Mouse (Mus musculus): Measurements from ENCODE around the gene Prelid1. TPM values are rescaled to one million over a fixed set of nuclear protein-coding genes. Genes with fewer than 3 reads are reported as not detected.

Prelid1 gene
- polyA plus RNA-seq (2014; fragmentation: Illumina TruSeq; extraction: RNeasy Lipid Tissue Mini Kit (QIAGEN cat#74804); ENCODE audit: low read depth, low replicate concordance), result 7.9 TPM

DNA sequence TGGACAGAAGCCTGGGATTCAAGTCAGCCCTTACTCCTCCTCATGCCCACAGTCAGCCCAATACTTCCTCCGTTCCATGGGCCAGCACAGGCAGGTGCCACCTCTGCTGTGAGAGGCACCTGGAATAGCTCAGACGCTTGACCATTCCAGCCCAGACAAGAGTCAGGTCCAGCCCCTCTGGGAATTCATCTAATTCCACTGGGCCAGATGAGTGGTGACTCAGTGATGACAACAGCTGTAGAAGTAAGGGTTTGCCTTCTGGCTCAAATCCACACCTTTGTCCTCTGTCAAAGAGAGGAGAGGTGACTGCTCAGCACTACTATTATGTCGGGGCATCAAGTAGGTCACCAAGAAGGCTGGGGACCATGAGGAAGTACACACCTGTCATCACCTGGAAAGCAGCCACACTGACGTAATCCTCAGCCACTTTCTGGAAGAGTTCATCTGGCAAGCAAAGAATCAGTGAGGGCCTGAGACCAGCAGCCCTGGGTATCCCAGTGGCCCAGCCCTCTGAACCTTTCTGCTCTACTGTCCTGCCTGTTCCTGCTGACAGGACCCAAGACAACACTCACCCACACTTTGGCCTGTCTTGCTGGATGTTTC lies at the start of gene Prelid1:
Gene Prelid1 (plus strand): TSS at position 570 of the 603 bp plus-strand sequence.

GRCm38 (mm10) chr13:55321434-55322129 lies 1.3 kb downstream of the Prelid1 start, which contains the start of gene Rab24:
Rab24 (minus strand) TSS chr13:55321946.

DNA sequence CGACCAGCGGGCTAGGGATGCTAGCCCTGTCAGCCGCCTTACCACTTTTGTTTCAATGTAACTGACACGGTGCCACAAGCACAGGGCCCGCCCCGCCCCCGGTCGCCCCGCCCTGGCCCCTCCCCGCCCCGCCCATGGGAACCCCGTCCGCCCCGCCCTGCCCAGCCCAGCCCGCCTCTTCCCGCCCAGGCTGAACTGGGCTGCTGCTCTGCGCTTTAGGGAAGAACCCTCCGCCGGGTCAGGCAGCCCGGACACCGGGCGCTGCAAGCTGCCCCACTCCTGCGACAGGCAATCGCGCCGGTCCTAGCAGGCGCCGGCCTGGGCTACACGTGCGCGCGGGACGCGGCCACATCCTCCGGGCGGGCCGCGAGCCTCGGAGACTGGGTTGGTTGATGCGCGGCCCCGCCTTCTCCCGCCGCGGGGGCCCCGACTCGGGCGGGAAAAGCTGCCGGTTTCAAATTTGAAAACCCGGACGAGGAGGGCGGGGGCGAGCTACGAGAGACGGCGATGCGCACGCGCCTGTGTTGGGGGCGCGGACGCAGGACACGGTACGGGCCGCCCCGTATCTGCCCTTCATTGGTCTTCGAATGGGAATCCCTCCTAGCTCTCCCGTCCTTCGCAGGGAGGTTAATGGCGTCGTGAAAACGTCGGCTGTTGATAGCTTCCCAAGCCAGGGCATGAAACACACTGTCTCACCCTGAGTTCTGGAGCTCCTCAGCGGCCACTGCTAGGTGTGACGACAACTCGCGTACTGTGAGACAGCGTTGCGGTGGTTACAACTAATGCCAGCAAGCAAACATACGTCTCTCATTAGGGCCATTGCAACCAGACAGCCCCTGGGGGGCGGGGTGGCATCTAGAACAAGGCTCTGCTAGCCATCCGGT lies 9.6 kb downstream of the Prelid1 start, which contains the start of gene Mxd3:
Gene Mxd3 (minus strand): TSS at position 141 of the 884 bp plus-strand sequence.

DNA sequence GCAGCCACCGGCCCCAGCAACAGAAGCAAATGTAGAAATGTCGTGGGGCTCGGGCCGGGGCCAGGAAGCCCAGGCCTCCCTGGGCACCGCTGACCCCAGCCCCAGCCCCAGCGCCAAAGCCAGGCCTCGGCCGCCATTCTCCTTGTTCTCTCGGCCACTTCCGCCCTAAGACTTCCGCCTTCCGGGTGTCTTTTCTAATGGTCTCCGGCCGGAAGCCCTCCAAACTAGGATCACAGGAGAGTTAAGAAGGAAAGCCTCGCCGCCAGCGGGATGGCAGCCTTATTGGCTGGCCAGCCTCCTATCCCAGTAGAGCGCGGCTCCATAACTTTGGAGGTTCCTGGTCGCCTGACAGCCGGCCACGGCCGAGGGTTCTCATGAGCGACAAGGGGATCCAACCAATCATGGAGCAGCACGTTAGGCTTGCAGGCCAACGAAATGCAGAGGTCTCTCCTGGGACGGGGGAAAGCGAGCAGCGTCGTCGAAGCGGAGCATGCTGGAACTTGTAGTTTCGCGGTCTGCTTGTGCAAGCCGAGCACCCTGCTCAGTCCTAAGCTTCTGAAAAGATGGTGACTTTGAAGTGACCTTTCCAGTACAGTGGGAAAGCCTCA lies 42.3 kb downstream of the Prelid1 start, which contains the start of gene Lman2:
Gene Lman2 (minus strand): TSS at position 331 of the 608 bp plus-strand sequence.

DNA sequence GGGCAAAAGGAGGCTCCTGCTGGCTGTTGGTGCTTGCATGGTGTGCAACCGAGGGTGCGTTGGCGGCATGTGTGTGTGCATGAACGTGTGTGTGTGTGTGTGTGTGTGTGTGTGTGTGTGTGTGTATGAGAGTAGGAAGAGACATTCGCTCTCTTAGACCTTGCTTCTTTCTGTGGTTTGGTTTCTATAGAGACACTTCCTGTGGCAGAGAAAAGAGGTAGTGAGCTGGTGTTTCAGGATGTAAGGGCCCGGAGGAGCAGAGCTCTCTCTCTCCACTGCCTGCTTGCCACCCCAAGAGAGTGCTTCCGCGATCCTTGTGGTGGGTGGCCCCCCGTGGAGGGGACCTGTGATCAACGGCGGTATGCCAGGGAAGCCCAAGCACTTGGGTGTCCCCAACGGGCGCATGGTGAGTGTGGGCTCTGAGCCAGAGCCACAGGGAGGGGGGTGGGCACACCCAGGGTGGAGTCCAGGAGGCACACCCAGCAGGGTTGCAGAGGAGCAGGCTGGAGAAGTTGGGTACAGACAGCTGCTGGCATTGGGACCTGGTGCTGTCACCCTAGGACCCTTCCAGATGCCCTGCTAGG lies 49.3 kb downstream of the Prelid1 start, which contains the start of gene Rgs14:
Gene Rgs14 (plus strand): TSS at position 202 of the 584 bp plus-strand sequence.

Other genes with a start within 250 kb of the Prelid1 start
- 52.8 TPM for gene Uimc1, start 220.2 kb upstream of the Prelid1 start, polyA plus RNA-seq (2014; fragmentation: Illumina TruSeq; extraction: RNeasy Lipid Tissue Mini Kit (QIAGEN cat#74804); ENCODE audit: low read depth, low replicate concordance)
- 21.7 TPM for gene Zfp346, start 215.2 kb upstream of the Prelid1 start, polyA plus RNA-seq (2014; fragmentation: Illumina TruSeq; extraction: RNeasy Lipid Tissue Mini Kit (QIAGEN cat#74804); ENCODE audit: low read depth, low replicate concordance)
- not detected for gene Gm17617, start 187.0 kb upstream of the Prelid1 start, polyA plus RNA-seq (2014; fragmentation: Illumina TruSeq; extraction: RNeasy Lipid Tissue Mini Kit (QIAGEN cat#74804); ENCODE audit: low read depth, low replicate concordance)
- gene Fgfr4, start 167.9 kb upstream of the Prelid1 start, polyA plus RNA-seq (2014; fragmentation: Illumina TruSeq; extraction: RNeasy Lipid Tissue Mini Kit (QIAGEN cat#74804); ENCODE audit: low read depth, low replicate concordance), result 0.41 TPM
- gene Nsd1, start 110.7 kb upstream of the Prelid1 start, polyA plus RNA-seq (2014; fragmentation: Illumina TruSeq; extraction: RNeasy Lipid Tissue Mini Kit (QIAGEN cat#74804); ENCODE audit: low read depth, low replicate concordance), result 87.9 TPM
- 10.7 TPM for gene Rab24, start 1.4 kb downstream of the Prelid1 start, polyA plus RNA-seq (2014; fragmentation: Illumina TruSeq; extraction: RNeasy Lipid Tissue Mini Kit (QIAGEN cat#74804); ENCODE audit: low read depth, low replicate concordance)
- gene Mxd3, start 9.3 kb downstream of the Prelid1 start, polyA plus RNA-seq (2014; fragmentation: Illumina TruSeq; extraction: RNeasy Lipid Tissue Mini Kit (QIAGEN cat#74804); ENCODE audit: low read depth, low replicate concordance), result not detected
- gene Lman2, start 42.3 kb downstream of the Prelid1 start, polyA plus RNA-seq (2014; fragmentation: Illumina TruSeq; extraction: RNeasy Lipid Tissue Mini Kit (QIAGEN cat#74804); ENCODE audit: low read depth, low replicate concordance), result 45.9 TPM
- not detected for gene Rgs14, start 49.2 kb downstream of the Prelid1 start, polyA plus RNA-seq (2014; fragmentation: Illumina TruSeq; extraction: RNeasy Lipid Tissue Mini Kit (QIAGEN cat#74804); ENCODE audit: low read depth, low replicate concordance)
- gene Slc34a1, start 77.7 kb downstream of the Prelid1 start, polyA plus RNA-seq (2014; fragmentation: Illumina TruSeq; extraction: RNeasy Lipid Tissue Mini Kit (QIAGEN cat#74804); ENCODE audit: low read depth, low replicate concordance), result not detected
- gene Pfn3, start 94.7 kb downstream of the Prelid1 start, polyA plus RNA-seq (2014; fragmentation: Illumina TruSeq; extraction: RNeasy Lipid Tissue Mini Kit (QIAGEN cat#74804); ENCODE audit: low read depth, low replicate concordance), result not detected
- not detected for gene F12, start 106.3 kb downstream of the Prelid1 start, polyA plus RNA-seq (2014; fragmentation: Illumina TruSeq; extraction: RNeasy Lipid Tissue Mini Kit (QIAGEN cat#74804); ENCODE audit: low read depth, low replicate concordance)
- gene Grk6, start 124.6 kb downstream of the Prelid1 start, polyA plus RNA-seq (2014; fragmentation: Illumina TruSeq; extraction: RNeasy Lipid Tissue Mini Kit (QIAGEN cat#74804); ENCODE audit: low read depth, low replicate concordance), result 7.3 TPM
- not detected for gene Prr7, start 143.8 kb downstream of the Prelid1 start, polyA plus RNA-seq (2014; fragmentation: Illumina TruSeq; extraction: RNeasy Lipid Tissue Mini Kit (QIAGEN cat#74804); ENCODE audit: low read depth, low replicate concordance)
- gene Dbn1, start 167.6 kb downstream of the Prelid1 start, polyA plus RNA-seq (2014; fragmentation: Illumina TruSeq; extraction: RNeasy Lipid Tissue Mini Kit (QIAGEN cat#74804); ENCODE audit: low read depth, low replicate concordance), result 1.9 TPM
- 0.17 TPM for gene Pdlim7, start 193.2 kb downstream of the Prelid1 start, polyA plus RNA-seq (2014; fragmentation: Illumina TruSeq; extraction: RNeasy Lipid Tissue Mini Kit (QIAGEN cat#74804); ENCODE audit: low read depth, low replicate concordance)
- gene Dok3, start 208.8 kb downstream of the Prelid1 start, polyA plus RNA-seq (2014; fragmentation: Illumina TruSeq; extraction: RNeasy Lipid Tissue Mini Kit (QIAGEN cat#74804); ENCODE audit: low read depth, low replicate concordance), result not detected
- gene Ddx41, start 216.2 kb downstream of the Prelid1 start, polyA plus RNA-seq (2014; fragmentation: Illumina TruSeq; extraction: RNeasy Lipid Tissue Mini Kit (QIAGEN cat#74804); ENCODE audit: low read depth, low replicate concordance), result 2.4 TPM

Measured in adrenal gland, adult 10 weeks (tissue).